Mouse (Mus musculus) ES-E14 (cell line): Measurements from ENCODE around the gene Otop3. TPM values are rescaled to one million over a fixed set of nuclear protein-coding genes. Genes with fewer than 3 reads are reported as not detected.

ENCODE experiments used
- DNase-seq: peaks from one replicate; pipeline ENCODE4 v3.0.0-alpha.2; 2013; ENCODE audit warnings: low read depth, low spot score
- H3K27ac ChIP-seq: 2 replicates; pipeline ENCODE4 v1.5.1; 2012; ENCODE audit warnings: low read depth, mild to moderate bottlenecking, low read length, moderate library complexity, mixed read lengths; ENCODE audit not compliant: poor library complexity, insufficient read depth, severe bottlenecking
- H3K36me3 ChIP-seq: 2 replicates; pipeline ENCODE4 v1.6.1; 2012; ENCODE audit warnings: mild to moderate bottlenecking, low read length, moderate library complexity, mixed read lengths; ENCODE audit not compliant: control insufficient read depth, poor library complexity, insufficient read depth, severe bottlenecking
- H3K4me1 ChIP-seq, 2 experiments: fragments of 150-350 bp in 1 of 2; sonication (generic) in 1 of 2; 2 replicates each; pipeline ENCODE4 v1.6.1; 2012; ENCODE audit warnings: low read length in 2 of 2, mild to moderate bottlenecking in 1 of 2, mixed read lengths in 1 of 2; ENCODE audit not compliant: control insufficient read depth in 2 of 2, insufficient read depth in 2 of 2, poor library complexity in 1 of 2
- H3K4me3 ChIP-seq, 2 experiments: fragments of 150-350 bp in 1 of 2; sonication (generic) in 1 of 2; 2 replicates each; pipeline ENCODE4 v1.5.1; 2012; ENCODE audit warnings: low read length in 2 of 2, low read depth in 1 of 2, mild to moderate bottlenecking in 1 of 2, mixed read lengths in 1 of 2; ENCODE audit not compliant: insufficient read depth in 1 of 2, poor library complexity in 1 of 2, severe bottlenecking in 1 of 2
- H3K9ac ChIP-seq: 2 replicates; pipeline ENCODE4 v1.6.1; 2012; ENCODE audit warnings: low read depth, mild to moderate bottlenecking, low read length, mixed read lengths; ENCODE audit not compliant: poor library complexity, insufficient read depth, severe bottlenecking
- H3K9me3 ChIP-seq: fragments of 150-350 bp; sonication (generic); 2 replicates; pipeline ENCODE4 v1.6.1; 2012; ENCODE audit warnings: low read depth, mild to moderate bottlenecking, low read length; ENCODE audit not compliant: control insufficient read depth, insufficient read depth
- CHD2 ChIP-seq: IDR thresholded peaks from 2 replicates; pipeline ENCODE4 v1.6.1; 2014; ENCODE audit warnings: mild to moderate bottlenecking, low read depth, low read length, inconsistent platforms
- HCFC1 ChIP-seq: IDR thresholded peaks from 2 replicates; pipeline ENCODE4 v1.6.1; 2012; ENCODE audit warnings: low read length, inconsistent platforms, borderline replicate concordance; ENCODE audit not compliant: insufficient read depth
- MAFK ChIP-seq: IDR thresholded peaks from 2 replicates; pipeline ENCODE4 v1.6.1; 2014; ENCODE audit warnings: mild to moderate bottlenecking, low read depth, low read length, inconsistent platforms; ENCODE audit not compliant: insufficient read depth
- ZC3H11A ChIP-seq: IDR thresholded peaks from 2 replicates; pipeline ENCODE4 v1.6.1; 2012; ENCODE audit warnings: low read depth, mild to moderate bottlenecking, inconsistent platforms, low read length, borderline replicate concordance
- ZNF384 ChIP-seq: IDR thresholded peaks from 2 replicates; pipeline ENCODE4 v1.6.1; 2012; ENCODE audit warnings: low read depth, low read length, inconsistent platforms
- in situ Hi-C, 2 experiments: fragments of 600-800 bp; cut with MboI; formaldehyde crosslinking; loops; one replicate each; pipeline ENCODE4 v1.15.1; 2025; ENCODE audit warnings: low sequenced_read_pairs in 2 of 2, inconsistent platforms in 1 of 2; ENCODE audit not compliant: unreplicated experiment in 2 of 2
- total RNA-seq: library from RNA; depleted of rRNA; stranded (reverse); fragments of 300-350 nt; gene quantifications from 2 replicates; pipeline ENCODE4 v1.2.3, GENCODE M21; 2012

Gene Otop3
- total RNA-seq, 1 experiment: not detected

- H3K9me3 ChIP-seq: no peaks in the 10 kb centered on the region
- no peak for DNase-seq
- no peak overlapping the region for H3K9ac ChIP-seq
- H3K4me1 ChIP-seq: peaks cover 0 to 4% of the 10 kb centered on the region in 2 experiments; a peak in 1 of 4 replicates
- no peaks in the 10 kb centered on the region for H3K36me3 ChIP-seq
- H3K27ac ChIP-seq: no peak overlapping the region
- TF ChIP-seq CHD2 (no peak), ZC3H11A (no peak), MAFK (no peak), ZNF384 (no peak), HCFC1 (no peak)
- H3K4me3 ChIP-seq: no peak overlapping the region
- in situ Hi-C loops: no loop called here
Observed at GRCm38 (mm10) chr11:115370368-115370767, 35.8 kb downstream of the Otop3 start.

- Histone ChIP-seq H3K36me3 (no peaks in the 10 kb centered on the region), H3K9me3 (no peaks in the 10 kb centered on the region), H3K4me3 (no peak overlapping the region), H3K4me1 (peaks cover 0 to 4% of the 10 kb centered on the region in 2 experiments; a peak in 1 of 4 replicates), H3K27ac (no peak overlapping the region), H3K9ac (no peak overlapping the region)
- TF ChIP-seq CHD2 (no peak), MAFK (no peak), HCFC1 (no peak), ZC3H11A (no peak), ZNF384 (no peak)
- DNase-seq: no peak
- in situ Hi-C loops: no loop called here
Observed at GRCm38 (mm10) chr11:115371354-115371753, 36.8 kb downstream of the Otop3 start.

- Histone ChIP-seq H3K36me3 (no peaks in the 10 kb centered on the region), H3K9ac (no peak overlapping the region), H3K27ac (no peak overlapping the region), H3K9me3 (no peaks in the 10 kb centered on the region), H3K4me1 (peaks cover 0 to 2% of the 10 kb centered on the region in 2 experiments; a peak in 1 of 4 replicates), H3K4me3 (no peak overlapping the region)
- TF ChIP-seq HCFC1 (no peak), ZNF384 (no peak), CHD2 (no peak), ZC3H11A (no peak), MAFK (no peak)
- DNase-seq: no peak
- in situ Hi-C loops: no loop called here
Observed at GRCm38 (mm10) chr11:115372015-115372414, 37.5 kb downstream of the Otop3 start.

GRCm38 (mm10) chr11:115372737-115373136, 38.2 kb downstream of the Otop3 start:
- Histone ChIP-seq H3K4me1 (peaks cover 0 to 2% of the 10 kb centered on the region in 2 experiments; a peak in 1 of 4 replicates), H3K27ac (no peak overlapping the region), H3K9me3 (no peaks in the 10 kb centered on the region), H3K4me3 (no peak overlapping the region), H3K9ac (no peak overlapping the region), H3K36me3 (no peaks in the 10 kb centered on the region)
- TF ChIP-seq ZC3H11A: no peak
- no peak for TF ChIP-seq CHD2
- TF ChIP-seq ZNF384: no peak
- no peak for TF ChIP-seq HCFC1
- no peak for TF ChIP-seq MAFK
- no peak for DNase-seq
- in situ Hi-C loops: no loop called here
